Mouse (Mus musculus): ENCODE measurements around the gene Pik3r2.

GRCm38 (mm10) chr8:70768231-70768776 is 8.2 kb downstream of the Pik3r2 start:
- no peak for TF ChIP-seq POLR2A (IDR thresholded peaks at IDR 0.05; ENCODE audit: insufficient read length, low read depth)
- TF ChIP-seq USF1 (IDR thresholded peaks at IDR 0.05; ENCODE audit: low read depth), result no peak
- TF ChIP-seq MYOG (IDR thresholded peaks at IDR 0.05; ENCODE audit: control insufficient read depth in 1 of 3, insufficient read depth in 1 of 3, insufficient read length in 2 of 3, low read depth in 2 of 3), result no peak
- no peak for TF ChIP-seq MAX (IDR thresholded peaks at IDR 0.05; ENCODE audit: low read depth)
